Mouse (Mus musculus): ENCODE data around the gene Gm2115. TPM values are rescaled to one million over a fixed set of nuclear protein-coding genes. Genes with fewer than 3 reads are reported as not detected.

The Gm2115 gene
- polyA plus RNA-seq, 1 experiment from 2014 or later: 2.3 TPM

GRCm38 (mm10) chr7:84546667-84547066 is 17.9 kb downstream of the Gm2115 start:
- ATAC-seq (ENCODE audit: low FRiP score, low TSS enrichment) (no peak), DNase-seq (ENCODE audit: low spot score) (no peak)
- H3K4me2 ChIP-seq (replicated peaks; ENCODE audit: low read depth): no peak overlapping the region
- H3K27me3 ChIP-seq (ENCODE audit: control insufficient read depth, insufficient read depth, low read length): no peaks in the 10 kb centered on the region
- WGBS: 59% methylated on average over 4 of the region's 4 CpGs
- H3K4me3 ChIP-seq (ENCODE audit: low read depth, low read length): no peak overlapping the region
- no peaks in the 10 kb centered on the region for H3K36me3 ChIP-seq (ENCODE audit: control insufficient read depth, insufficient read depth, low read length)
- no peak overlapping the region for H3K27ac ChIP-seq (replicated peaks)
- H3K9ac ChIP-seq (ENCODE audit: low read length): no peak overlapping the region
- H3K9me3 ChIP-seq (ENCODE audit: control insufficient read depth, low read length): no peaks in the 10 kb centered on the region
- TF ChIP-seq EP300 (optimal IDR thresholded peaks at IDR 0.05) (no peak), CTCF (IDR thresholded peaks at IDR 0.05; ENCODE audit: low read depth) (no peak)
- H3K4me1 ChIP-seq (replicated peaks; ENCODE audit: control insufficient read depth, insufficient read depth): no peaks in the 10 kb centered on the region

DNA sequence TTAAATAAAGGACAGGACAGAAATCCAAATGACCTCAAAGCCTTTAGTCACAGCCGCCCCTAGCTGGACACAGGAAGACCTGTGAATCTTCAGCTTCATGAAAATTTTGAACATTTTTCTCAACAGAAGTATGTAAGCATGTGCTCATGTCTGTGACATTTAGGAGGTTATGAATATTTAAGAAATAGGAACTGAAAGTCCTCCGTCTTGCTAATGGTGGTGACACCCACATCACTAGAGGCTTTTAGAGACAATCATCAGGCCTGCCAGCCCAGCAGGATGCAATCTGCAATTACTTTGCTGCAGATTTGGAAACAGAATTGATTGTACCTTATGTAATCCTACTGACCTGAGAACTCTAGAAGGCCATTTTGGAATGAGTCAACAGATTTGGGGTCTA is 22.7 kb downstream of the Gm2115 start:
- 78% methylated on average over 2 of the region's 2 CpGs for WGBS
- ATAC-seq (ENCODE audit: low FRiP score, low TSS enrichment): no peak

DNA sequence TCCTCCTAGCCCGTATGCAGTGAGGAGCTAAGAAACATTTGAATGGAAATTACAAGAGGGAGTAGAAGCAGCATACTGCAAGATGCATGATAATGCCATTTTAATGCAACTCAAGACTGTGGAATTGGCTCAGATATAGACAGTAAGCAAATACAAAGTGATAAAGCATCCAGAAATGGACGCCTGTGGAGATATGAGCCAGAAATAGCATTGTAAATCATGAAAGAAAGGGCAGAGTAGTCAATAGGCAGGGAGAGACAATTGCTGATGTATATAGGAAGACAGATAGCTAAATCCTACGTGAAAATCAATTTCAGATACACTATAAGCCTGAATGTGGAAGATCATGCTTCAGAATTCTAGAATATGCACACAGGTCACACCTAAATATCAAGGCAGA is 26.5 kb downstream of the Gm2115 start:
- 50% methylated on average over 3 of the region's 3 CpGs for WGBS

More for the DNA sequence above, 22.7 kb downstream of the Gm2115 start:
- Histone ChIP-seq H3K9me3 (ENCODE audit: control insufficient read depth, low read length) (no peaks in the 10 kb centered on the region), H3K4me1 (replicated peaks; ENCODE audit: control insufficient read depth, insufficient read depth) (no peaks in the 10 kb centered on the region), H3K4me3 (ENCODE audit: low read depth, low read length) (no peak overlapping the region), H3K27ac (replicated peaks) (no peak overlapping the region), H3K9ac (ENCODE audit: low read length) (no peak overlapping the region), H3K36me3 (ENCODE audit: control insufficient read depth, insufficient read depth, low read length) (no peaks in the 10 kb centered on the region), H3K4me2 (replicated peaks; ENCODE audit: low read depth) (no peak overlapping the region), H3K27me3 (ENCODE audit: control insufficient read depth, insufficient read depth, low read length) (no peaks in the 10 kb centered on the region)
- TF ChIP-seq CTCF (IDR thresholded peaks at IDR 0.05; ENCODE audit: low read depth) (no peak), EP300 (optimal IDR thresholded peaks at IDR 0.05) (no peak)
- DNase-seq (ENCODE audit: low spot score): no peak

GRCm38 (mm10) chr7:84557332-84557731 is 28.6 kb downstream of the Gm2115 start:
- Histone ChIP-seq H3K27ac (replicated peaks) (no peak overlapping the region), H3K27me3 (ENCODE audit: control insufficient read depth, insufficient read depth, low read length) (no peaks in the 10 kb centered on the region), H3K9me3 (ENCODE audit: control insufficient read depth, low read length) (no peaks in the 10 kb centered on the region), H3K36me3 (ENCODE audit: control insufficient read depth, insufficient read depth, low read length) (no peaks in the 10 kb centered on the region), H3K4me3 (ENCODE audit: low read depth, low read length) (no peak overlapping the region), H3K9ac (ENCODE audit: low read length) (no peak overlapping the region), H3K4me1 (replicated peaks; ENCODE audit: control insufficient read depth, insufficient read depth) (no peaks in the 10 kb centered on the region), H3K4me2 (replicated peaks; ENCODE audit: low read depth) (no peak overlapping the region)
- 78% methylated on average over 3 of the region's 3 CpGs for WGBS
- no peak for TF ChIP-seq EP300 (optimal IDR thresholded peaks at IDR 0.05)
- no peak for TF ChIP-seq CTCF (IDR thresholded peaks at IDR 0.05; ENCODE audit: low read depth)
- DNase-seq (ENCODE audit: low spot score) (no peak), ATAC-seq (ENCODE audit: low FRiP score, low TSS enrichment) (no peak)

More for the DNA sequence above, 26.5 kb downstream of the Gm2115 start:
- Histone ChIP-seq H3K36me3 (ENCODE audit: control insufficient read depth, insufficient read depth, low read length) (no peaks in the 10 kb centered on the region), H3K27ac (replicated peaks) (no peak overlapping the region), H3K9ac (ENCODE audit: low read length) (no peak overlapping the region), H3K27me3 (ENCODE audit: control insufficient read depth, insufficient read depth, low read length) (no peaks in the 10 kb centered on the region), H3K4me3 (ENCODE audit: low read depth, low read length) (no peak overlapping the region), H3K4me1 (replicated peaks; ENCODE audit: control insufficient read depth, insufficient read depth) (no peaks in the 10 kb centered on the region), H3K9me3 (ENCODE audit: control insufficient read depth, low read length) (no peaks in the 10 kb centered on the region), H3K4me2 (replicated peaks; ENCODE audit: low read depth) (no peak overlapping the region)
- no peak for TF ChIP-seq EP300 (optimal IDR thresholded peaks at IDR 0.05)
- TF ChIP-seq CTCF (IDR thresholded peaks at IDR 0.05; ENCODE audit: low read depth): no peak
- no peak for ATAC-seq (ENCODE audit: low FRiP score, low TSS enrichment)
- DNase-seq (ENCODE audit: low spot score): no peak

- no peaks in the 10 kb centered on the region for H3K27me3 ChIP-seq (ENCODE audit: control insufficient read depth, insufficient read depth, low read length)
- no peaks in the 10 kb centered on the region for H3K4me1 ChIP-seq (replicated peaks; ENCODE audit: control insufficient read depth, insufficient read depth)
- TF ChIP-seq CTCF (IDR thresholded peaks at IDR 0.05; ENCODE audit: low read depth) (no peak), EP300 (optimal IDR thresholded peaks at IDR 0.05) (no peak)
- no peak overlapping the region for H3K4me3 ChIP-seq (ENCODE audit: low read depth, low read length)
- no peak overlapping the region for H3K9ac ChIP-seq (ENCODE audit: low read length)
- DNase-seq (ENCODE audit: low spot score) (no peak), ATAC-seq (ENCODE audit: low FRiP score, low TSS enrichment) (no peak)
- no peak overlapping the region for H3K4me2 ChIP-seq (replicated peaks; ENCODE audit: low read depth)
- 81% methylated on average over 1 of the region's 1 CpGs for WGBS
- no peak overlapping the region for H3K27ac ChIP-seq (replicated peaks)
- no peaks in the 10 kb centered on the region for H3K9me3 ChIP-seq (ENCODE audit: control insufficient read depth, low read length)
- no peaks in the 10 kb centered on the region for H3K36me3 ChIP-seq (ENCODE audit: control insufficient read depth, insufficient read depth, low read length)
Observed at GRCm38 (mm10) chr7:84560500-84560899, 31.7 kb downstream of the Gm2115 start.

- no peaks in the 10 kb centered on the region for H3K36me3 ChIP-seq (ENCODE audit: control insufficient read depth, insufficient read depth, low read length)
- no peak overlapping the region for H3K4me2 ChIP-seq (replicated peaks; ENCODE audit: low read depth)
- no peaks in the 10 kb centered on the region for H3K27me3 ChIP-seq (ENCODE audit: control insufficient read depth, insufficient read depth, low read length)
- H3K9me3 ChIP-seq (ENCODE audit: control insufficient read depth, low read length): no peaks in the 10 kb centered on the region
- TF ChIP-seq CTCF (IDR thresholded peaks at IDR 0.05; ENCODE audit: low read depth): no peak
- TF ChIP-seq EP300 (optimal IDR thresholded peaks at IDR 0.05): no peak
- no peak overlapping the region for H3K9ac ChIP-seq (ENCODE audit: low read length)
- no peak overlapping the region for H3K4me3 ChIP-seq (ENCODE audit: low read depth, low read length)
- DNase-seq (ENCODE audit: low spot score) (no peak), ATAC-seq (ENCODE audit: low FRiP score, low TSS enrichment) (no peak)
- H3K4me1 ChIP-seq (replicated peaks; ENCODE audit: control insufficient read depth, insufficient read depth): no peaks in the 10 kb centered on the region
- WGBS: 76% methylated on average over 3 of the region's 3 CpGs
- no peak overlapping the region for H3K27ac ChIP-seq (replicated peaks)
Observed at GRCm38 (mm10) chr7:84564236-84564635, 35.5 kb downstream of the Gm2115 start.

Measured in stomach, postnatal 0 days (tissue).